Mouse (Mus musculus): Measurements from ENCODE around the gene Stac2. TPM values are rescaled to one million over a fixed set of nuclear protein-coding genes. Genes with fewer than 3 reads are reported as not detected.

Gene Stac2
- under 1 TPM; 0.52 to 0.71 TPM for total RNA-seq (2023)

GRCm38 (mm10) chr11:98052989-98053834, at the start of gene Stac2:
TSS of gene Stac2 (minus strand) at chr11:98053462.

GRCm38 (mm10) chr11:98026570-98027296, 26.5 kb downstream of the Stac2 start, which contains the start of gene Rpl19:
TSS of gene Rpl19 (plus strand) at chr11:98026710.

DNA sequence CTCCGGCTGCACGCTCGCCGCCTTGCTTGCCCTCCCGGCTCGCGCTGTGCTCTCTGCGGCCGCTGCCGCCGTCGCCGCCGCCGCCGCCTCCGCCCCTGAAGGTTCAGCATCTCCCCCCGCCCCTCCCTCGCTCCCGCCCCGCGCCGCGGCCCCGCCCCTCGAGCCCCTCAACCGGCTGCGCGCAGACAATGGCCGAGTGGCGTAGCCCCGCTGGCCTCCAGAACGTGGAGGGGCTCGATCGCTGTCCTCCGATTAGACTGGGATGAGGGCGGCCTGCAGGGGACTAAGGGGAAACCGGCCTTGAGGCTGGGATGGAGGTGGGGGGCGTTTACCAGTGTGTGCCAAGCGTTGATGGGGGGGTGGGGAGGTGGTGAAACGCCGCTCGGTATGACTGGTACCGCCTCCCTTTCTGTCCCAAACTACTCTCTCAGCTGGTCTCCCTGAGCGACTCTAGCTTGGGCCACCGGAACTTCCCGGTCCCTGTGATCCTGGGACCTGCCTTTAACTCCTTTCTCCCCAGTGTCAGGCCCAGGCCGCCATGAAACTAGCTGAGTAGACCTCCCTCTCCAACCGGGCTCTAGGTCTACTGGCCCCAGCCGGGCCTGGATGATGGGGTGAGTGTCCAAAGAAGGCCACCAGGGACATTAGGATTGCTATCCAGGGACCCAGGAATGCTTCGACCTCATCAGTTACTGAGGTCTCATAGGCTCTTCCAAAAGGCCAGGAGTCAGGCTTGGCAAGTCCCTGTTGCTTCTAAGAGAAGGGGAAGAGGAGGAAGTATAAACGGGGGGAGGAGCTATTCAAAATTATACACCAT, 30.5 kb downstream of the Stac2 start, which contains the start of gene Cacnb1:
Gene Cacnb1 (minus strand): TSS at position 480 of the 817 bp plus-strand sequence.

DNA sequence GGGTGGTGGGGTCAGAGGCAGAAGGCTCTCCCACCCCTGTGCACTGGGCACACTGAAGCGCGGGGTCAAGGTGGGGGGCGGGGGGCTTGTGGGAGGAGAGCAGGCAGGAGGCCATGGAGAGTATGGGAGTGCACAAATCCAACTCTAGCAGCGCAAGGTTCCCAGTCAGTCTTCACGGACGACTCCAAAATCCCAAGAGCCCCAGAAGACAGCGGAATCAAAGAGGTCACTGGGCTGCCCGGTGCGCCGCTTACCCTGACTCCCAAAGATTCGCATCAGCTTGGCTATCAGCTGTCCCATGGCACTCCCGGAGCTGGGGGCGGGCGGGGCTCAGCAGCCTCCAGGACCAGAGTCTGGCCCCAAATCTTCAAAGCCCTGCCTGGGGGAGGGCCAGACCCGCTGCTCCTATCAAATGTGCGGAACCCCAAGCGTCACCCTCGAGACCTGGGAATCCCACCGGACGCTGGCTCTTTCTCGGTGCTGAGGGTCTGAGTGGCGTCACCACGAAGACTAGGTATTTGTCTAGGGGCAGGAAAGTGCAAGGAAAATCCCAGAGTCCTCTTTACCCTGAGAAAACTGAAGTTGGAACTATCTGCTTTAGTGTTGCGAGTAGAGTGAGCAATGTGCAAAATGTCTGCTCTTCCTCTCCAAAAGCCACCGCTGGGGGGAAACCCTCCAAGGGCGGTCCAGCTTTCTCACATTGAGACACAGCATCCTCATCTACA, 57.5 kb downstream of the Stac2 start, which contains the start of gene Arl5c:
Gene Arl5c (minus strand): TSS at position 618 of the 725 bp plus-strand sequence.

Other genes starting within 250 kb of the Stac2 start
- gene B230217C12Rik, start 212.7 kb downstream of the Stac2 start, total RNA-seq (2023), result 1 to 10 TPM; 2.5 to 4.0 TPM
- under 1 TPM; 0.44 to 0.86 TPM for gene Fbxo47, start 169.3 kb downstream of the Stac2 start, total RNA-seq (2023)
- 1 to 10 TPM; 1.6 to 2.8 TPM for gene Plxdc1, start 67.0 kb downstream of the Stac2 start, total RNA-seq (2023)
- 10 to 100 TPM; 73.4 to 75.4 TPM for gene Arl5c, start 57.3 kb downstream of the Stac2 start, total RNA-seq (2023)
- 10 to 100 TPM; 26.4 to 32.3 TPM for gene Cacnb1, start 30.4 kb downstream of the Stac2 start, total RNA-seq (2023)
- gene Rpl19, start 26.8 kb downstream of the Stac2 start, total RNA-seq (2023), result 1,000 to 10,000 TPM; 2,560 to 2,813 TPM
- 10 to 100 TPM; 47.0 to 47.5 TPM for gene Fbxl20, start 96.9 kb upstream of the Stac2 start, total RNA-seq (2023)
- gene Med1, start 139.8 kb upstream of the Stac2 start, total RNA-seq (2023), result 10 to 100 TPM; 76.9 to 80.2 TPM
- gene Cdk12, start 149.6 kb upstream of the Stac2 start, total RNA-seq (2023), result 100 to 1,000 TPM; 108 to 113 TPM